Mouse (Mus musculus) stomach, embryonic 16.5 days (tissue): Measurements from ENCODE around the gene Vwce. TPM values are rescaled to one million over a fixed set of nuclear protein-coding genes. Genes with fewer than 3 reads are reported as not detected.

ENCODE experiments used
- ATAC-seq: fragments of 200-750 bp; cut with Nextera tagmentation; 2 replicates; pipeline ENCODE4 v1.8.0; 2017; ENCODE audit warnings: moderate number of reproducible peaks, moderate TSS enrichment; ENCODE audit not compliant: insufficient read depth, low FRiP score
- H3K27ac ChIP-seq: fragments of 300-500 bp; sonication (generic); 2 replicates; pipeline ENCODE4 v1.5.1; 2014; ENCODE audit warnings: low read length
- H3K27me3 ChIP-seq: fragments of 300-500 bp; sonication (generic); 2 replicates; pipeline ENCODE4 v1.6.1; 2014; ENCODE audit warnings: low read length, control low read depth, mixed read lengths; ENCODE audit not compliant: control insufficient read depth, insufficient read depth
- H3K36me3 ChIP-seq: fragments of 300-500 bp; sonication (generic); 2 replicates; pipeline ENCODE4 v1.6.1; 2014; ENCODE audit warnings: low read length; ENCODE audit not compliant: control insufficient read depth, insufficient read depth
- H3K4me1 ChIP-seq: fragments of 300-500 bp; sonication (generic); 2 replicates; pipeline ENCODE4 v1.6.1; 2014; ENCODE audit warnings: low read length, control low read depth, mixed read lengths; ENCODE audit not compliant: control insufficient read depth, insufficient read depth
- H3K4me2 ChIP-seq: fragments of 300-500 bp; sonication (generic); 2 replicates; pipeline ENCODE4 v1.6.1; 2014; ENCODE audit warnings: low read depth, low read length, mixed read lengths
- H3K4me3 ChIP-seq: fragments of 300-500 bp; sonication (generic); replicated peaks from 2 replicates; pipeline ENCODE4 v1.5.1; 2014; ENCODE audit warnings: mild to moderate bottlenecking, low read length
- H3K9ac ChIP-seq: fragments of 300-500 bp; sonication (generic); 2 replicates; pipeline ENCODE4 v1.6.1; 2014; ENCODE audit warnings: low read length
- H3K9me3 ChIP-seq: fragments of 300-500 bp; sonication (generic); replicated peaks from 2 replicates; pipeline ENCODE4 v1.6.1; 2016; ENCODE audit warnings: low read length, control low read depth; ENCODE audit not compliant: control insufficient read depth
- WGBS: fragments of 180-500 bp; shearing (Covaris S2); extraction: QIAGEN DNeasy Blood & Tissue Kit; methylation state at CpG from one replicate; pipeline ENCODE4 v1.1.7; 2014; 5-methylcytosine and 5-hydroxymethylcytosine counted together
- polyA plus RNA-seq: library from polyadenylated mRNA; unstranded; fragments of >200 nt; fragmentation: Nextera tagmentation; extraction: Ambion mirVana; gene quantifications from 2 replicates; pipeline ENCODE4 v1.2.1, GENCODE M21; 2015

Gene Vwce
- polyA plus RNA-seq, 1 experiment from 2014 or later = 2.0 TPM

GRCm38 (mm10) chr19:10714168-10714567, 80.2 kb downstream of the Vwce start:
- no peak for ATAC-seq
- H3K9ac ChIP-seq = no peak overlapping the region
- no peak overlapping the region for H3K27ac ChIP-seq
- H3K4me3 ChIP-seq = no peak overlapping the region
- peaks cover 7% of the 10 kb centered on the region for H3K4me1 ChIP-seq
- no peak overlapping the region for H3K4me2 ChIP-seq
- WGBS = 81% methylated on average over 6 of the region's 6 CpGs
- no peaks in the 10 kb centered on the region for H3K27me3 ChIP-seq
- H3K36me3 ChIP-seq = peaks cover 30% of the 10 kb centered on the region
- no peaks in the 10 kb centered on the region for H3K9me3 ChIP-seq

- Histone ChIP-seq H3K4me2 (no peak overlapping the region), H3K9me3 (no peaks in the 10 kb centered on the region), H3K27me3 (no peaks in the 10 kb centered on the region), H3K36me3 (peaks cover 30% of the 10 kb centered on the region), H3K9ac (no peak overlapping the region), H3K4me1 (no peaks in the 10 kb centered on the region), H3K27ac (no peak overlapping the region), H3K4me3 (no peak overlapping the region)
- peak; percentile 23; the same call in 1 of the 2 replicates for ATAC-seq
- 36% methylated on average over 4 of the region's 4 CpGs for WGBS
Measured at GRCm38 (mm10) chr19:10714682-10715475, 80.9 kb downstream of the Vwce start.

- Histone ChIP-seq H3K9me3 (no peaks in the 10 kb centered on the region), H3K27ac (no peak overlapping the region), H3K36me3 (peaks cover 26% of the 10 kb centered on the region), H3K4me2 (no peak overlapping the region), H3K4me3 (no peak overlapping the region), H3K9ac (no peak overlapping the region), H3K4me1 (peaks cover 2% of the 10 kb centered on the region; the same call in 1 of the 2 replicates), H3K27me3 (no peaks in the 10 kb centered on the region)
- ATAC-seq = no peak
- WGBS = 84% methylated on average over 6 of the region's 6 CpGs
Measured at GRCm38 (mm10) chr19:10715476-10715875, 81.5 kb downstream of the Vwce start.

Other genes with a start within 250 kb of the Vwce start
- gene Syt7, start 245.1 kb upstream of the Vwce start, polyA plus RNA-seq = 0.84 TPM in 2 replicates
- 0.32 and 0.41 TPM in 2 replicates for gene Lrrc10b, start 176.7 kb upstream of the Vwce start, polyA plus RNA-seq
- 0.31 TPM in 1 of 2 replicates, not detected in the other for gene Ppp1r32, start 151.3 kb upstream of the Vwce start, polyA plus RNA-seq
- gene Cpsf7, start 108.9 kb upstream of the Vwce start, polyA plus RNA-seq = 39.2 and 41.0 TPM in 2 replicates
- gene Sdhaf2, start 108.1 kb upstream of the Vwce start, polyA plus RNA-seq = 50.6 and 53.1 TPM in 2 replicates
- gene Tmem216, start 78.0 kb upstream of the Vwce start, polyA plus RNA-seq = 28.9 and 29.8 TPM in 2 replicates
- gene Cyb561a3, start 57.0 kb upstream of the Vwce start, polyA plus RNA-seq = 22.6 and 26.4 TPM in 2 replicates
- gene Tmem138, start 56.9 kb upstream of the Vwce start, polyA plus RNA-seq = 24.6 and 25.0 TPM in 2 replicates
- gene Ddb1, start 28.9 kb upstream of the Vwce start, polyA plus RNA-seq = 317 and 357 TPM in 2 replicates
- 19.3 and 19.4 TPM in 2 replicates for gene Tkfc, start 28.6 kb upstream of the Vwce start, polyA plus RNA-seq
- gene Pga5, start 43.9 kb downstream of the Vwce start, polyA plus RNA-seq = 139 and 218 TPM in 2 replicates
- 48.7 and 60.3 TPM in 2 replicates for gene Vps37c, start 54.5 kb downstream of the Vwce start, polyA plus RNA-seq
- gene Cd5, start 104.8 kb downstream of the Vwce start, polyA plus RNA-seq = 3.3 and 3.8 TPM in 2 replicates
- gene Cd6, start 195.8 kb downstream of the Vwce start, polyA plus RNA-seq = 0.50 and 0.58 TPM in 2 replicates
- 0.52 and 0.70 TPM in 2 replicates for gene Slc15a3, start 205.5 kb downstream of the Vwce start, polyA plus RNA-seq
- 66.3 and 70.6 TPM in 2 replicates for gene Tmem132a, start 235.7 kb downstream of the Vwce start, polyA plus RNA-seq
- gene Tmem109, start 247.8 kb downstream of the Vwce start, polyA plus RNA-seq = 147 and 169 TPM in 2 replicates